ENCODE assay signal across 8 mouse cellular contexts in the genomic region with DNA sequence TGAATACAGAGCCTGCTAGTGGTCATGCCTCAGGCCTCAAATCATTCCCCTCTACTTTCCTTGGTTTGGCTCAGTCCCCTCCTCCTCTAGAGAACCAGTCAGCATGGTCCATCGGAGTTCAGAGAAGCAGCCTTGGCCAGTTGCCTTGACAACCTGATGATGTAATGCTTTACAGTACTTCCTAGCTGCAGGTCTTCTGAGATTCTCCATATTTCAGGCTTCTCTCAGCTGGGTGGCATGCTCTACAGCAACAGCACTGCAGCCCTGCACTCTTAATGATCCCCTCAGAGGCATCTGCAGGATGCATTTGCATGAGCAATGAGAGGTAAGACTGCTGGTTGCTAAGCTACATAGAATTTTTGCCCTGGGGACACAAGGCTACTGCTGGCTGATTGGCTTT.
A peak's percentile ranks its signal among the peaks of the same experiment; 100 is the strongest.
DNase-seq lines count a peak whose midpoint lies in the region; ATAC-seq and TF ChIP-seq lines count a peak whose summit lies in the region.

No protein-coding gene starts in this region.

- no peaks in the 10 kb centered on the region for H3K36me3 ChIP-seq in forebrain, embryonic 14.5 days (ENCODE audit: control insufficient read depth, insufficient read depth, low read length)
- H3K36me3 ChIP-seq in kidney, postnatal 0 days (ENCODE audit: insufficient read depth, low read length) = no peaks in the 10 kb centered on the region
- H3K36me3 ChIP-seq in heart, embryonic 12.5 days = no peaks in the 10 kb centered on the region
- no peaks in the 10 kb centered on the region for H3K36me3 ChIP-seq in liver, embryonic 12.5 days

- H3K9ac ChIP-seq in forebrain, embryonic 14.5 days (ENCODE audit: low read length) = no peak overlapping the region
- H3K9ac ChIP-seq in kidney, postnatal 0 days (ENCODE audit: low read depth, low read length) = no peak overlapping the region
- no peak overlapping the region for H3K9ac ChIP-seq in heart, embryonic 12.5 days
- H3K9ac ChIP-seq in liver, embryonic 12.5 days = no peak overlapping the region

- WGBS in forebrain, embryonic 14.5 days = 0% methylated on average over 1 of the region's 1 CpGs
- 14% methylated on average over 1 of the region's 1 CpGs for WGBS in kidney, postnatal 0 days
- WGBS in heart, embryonic 12.5 days = 32% methylated on average over 1 of the region's 1 CpGs
- WGBS in liver, embryonic 12.5 days (ENCODE audit: insufficient replicate concordance) = 43% methylated on average over 1 of the region's 1 CpGs

- peak; percentile 96 for DNase-seq in brain, embryonic 14.5 days (ENCODE audit: low read depth)
- peak; percentile 87 for DNase-seq in forebrain, embryonic 14.5 days (ENCODE audit: low spot score)
- peak; percentile 1 for DNase-seq in kidney, postnatal 0 days (ENCODE audit: low spot score)
- peak; percentile 72 for DNase-seq in mesoderm, embryonic 11.5 days (ENCODE audit: low read depth, low spot score)
- no peak for DNase-seq in gastrocnemius, adult 8-10 months (ENCODE audit: low spot score in 2 of 2)
- no peak for DNase-seq in spleen, adult 12 weeks (ENCODE audit: low spot score)

- no peak overlapping the region for H3K4me3 ChIP-seq in forebrain, embryonic 14.5 days (ENCODE audit: low read depth, low read length)
- no peak overlapping the region for H3K4me3 ChIP-seq in kidney, postnatal 0 days (replicated peaks; ENCODE audit: low read depth, low read length)
- H3K4me3 ChIP-seq in heart, embryonic 12.5 days = no peak overlapping the region
- H3K4me3 ChIP-seq in liver, embryonic 12.5 days = no peak overlapping the region

- no peak for TF ChIP-seq POLR2A in brain, embryonic 14.5 days (IDR thresholded peaks at IDR 0.05; ENCODE audit: borderline replicate concordance, extremely low read depth, insufficient read depth, insufficient read length, poor library complexity, severe bottlenecking)

- peak; percentile 95 for ATAC-seq in forebrain, embryonic 14.5 days
- peak; percentile 75; the same call in 1 of the 2 replicates for ATAC-seq in kidney, postnatal 0 days (replicated peaks; ENCODE audit: low FRiP score, low read depth)
- no peak for ATAC-seq in heart, embryonic 12.5 days (ENCODE audit: insufficient number of reproducible peaks, low FRiP score)
- ATAC-seq in liver, embryonic 12.5 days = no peak

- H3K9me3 ChIP-seq in forebrain, embryonic 14.5 days (replicated peaks; ENCODE audit: control insufficient read depth, low read length) = no peaks in the 10 kb centered on the region
- no peaks in the 10 kb centered on the region for H3K9me3 ChIP-seq in kidney, postnatal 0 days (replicated peaks; ENCODE audit: low read length)
- H3K9me3 ChIP-seq in heart, embryonic 12.5 days (replicated peaks) = no peaks in the 10 kb centered on the region
- H3K9me3 ChIP-seq in liver, embryonic 12.5 days (replicated peaks) = no peaks in the 10 kb centered on the region

- H3K27ac ChIP-seq in forebrain, embryonic 14.5 days (ENCODE audit: low read depth, low read length) = peak overlapping the region; percentile 58
- no peak overlapping the region for H3K27ac ChIP-seq in kidney, postnatal 0 days
- no peak overlapping the region for H3K27ac ChIP-seq in heart, embryonic 12.5 days (ENCODE audit: poor library complexity, severe bottlenecking)
- no peak overlapping the region for H3K27ac ChIP-seq in liver, embryonic 12.5 days

- peaks cover 12% of the 10 kb centered on the region for H3K4me1 ChIP-seq in forebrain, embryonic 14.5 days (ENCODE audit: control insufficient read depth, insufficient read depth, low read length)
- H3K4me1 ChIP-seq in kidney, postnatal 0 days (replicated peaks; ENCODE audit: insufficient read depth, low read length) = no peaks in the 10 kb centered on the region
- no peaks in the 10 kb centered on the region for H3K4me1 ChIP-seq in heart, embryonic 12.5 days (replicated peaks)
- H3K4me1 ChIP-seq in liver, embryonic 12.5 days = no peaks in the 10 kb centered on the region

- TF ChIP-seq CTCF in brain, embryonic 14.5 days (IDR thresholded peaks at IDR 0.05; ENCODE audit: borderline replicate concordance, extremely low read depth, insufficient read depth, insufficient read length) = no peak
- TF ChIP-seq CTCF in kidney, postnatal 0 days (IDR thresholded peaks at IDR 0.05; ENCODE audit: low read depth) = no peak

- H3K27me3 ChIP-seq in forebrain, embryonic 14.5 days (replicated peaks; ENCODE audit: control insufficient read depth, insufficient read depth, low read length) = no peaks in the 10 kb centered on the region
- H3K27me3 ChIP-seq in kidney, postnatal 0 days (ENCODE audit: insufficient read depth, low read length) = no peaks in the 10 kb centered on the region
- H3K27me3 ChIP-seq in heart, embryonic 12.5 days (replicated peaks) = no peaks in the 10 kb centered on the region
- H3K27me3 ChIP-seq in liver, embryonic 12.5 days (replicated peaks) = no peaks in the 10 kb centered on the region

- peak overlapping the region; percentile 9; the same call in 1 of the 2 replicates for H3K4me2 ChIP-seq in forebrain, embryonic 14.5 days (ENCODE audit: low read length)
- no peak overlapping the region for H3K4me2 ChIP-seq in kidney, postnatal 0 days (ENCODE audit: low read length)
- no peak overlapping the region for H3K4me2 ChIP-seq in heart, embryonic 12.5 days
- no peak overlapping the region for H3K4me2 ChIP-seq in liver, embryonic 12.5 days

Comparison
In these comparisons a context has a peak if more than half of its experiments do, and no peak if none do; other contexts are left out.
1. DNase-seq: peak in brain, embryonic 14.5 days (single experiment), forebrain, embryonic 14.5 days (single experiment), kidney, postnatal 0 days (single experiment) and mesoderm, embryonic 11.5 days (single experiment); none in gastrocnemius, adult 8-10 months (0 of 2) and spleen, adult 12 weeks (single experiment).
2. ATAC-seq: peak in forebrain, embryonic 14.5 days (single experiment) and kidney, postnatal 0 days (single experiment); none in heart, embryonic 12.5 days (single experiment) and liver, embryonic 12.5 days (single experiment).